ENCODE assay signal across 18 mouse cellular contexts in the genomic region with DNA sequence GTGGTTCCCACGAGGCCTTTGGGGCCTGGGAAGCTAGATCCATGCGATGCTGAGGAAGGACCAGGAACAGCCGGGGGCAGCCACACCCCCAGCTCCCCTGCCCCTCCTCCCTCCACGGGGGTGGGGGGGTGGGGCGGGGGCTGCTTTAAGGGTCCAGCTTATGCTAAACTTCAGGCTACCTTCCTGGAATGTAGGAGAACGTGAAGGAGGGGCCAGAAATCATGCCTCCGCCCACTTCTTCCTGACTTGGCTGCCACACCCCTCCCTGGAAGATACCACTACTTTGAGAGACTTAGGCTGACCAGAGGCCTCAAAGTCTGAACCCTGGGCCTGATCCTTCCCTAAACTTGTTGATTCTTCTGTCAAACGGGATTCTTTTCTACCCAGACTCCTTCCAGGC. TPM values are rescaled to one million over a fixed set of nuclear protein-coding genes. Genes with fewer than 3 reads are reported as not detected.
DNase-seq lines count a peak whose midpoint lies in the region; ATAC-seq and TF ChIP-seq lines count a peak whose summit lies in the region.
"Had no signal": no experiment of that assay in that cellular context is flagged by ENCODE, and none has a peak within 500 bp of the region (broad histone marks: within the 10 kb centered on the region; RNA-seq: fewer than 3 reads in every experiment).

No protein-coding gene starts in this region.

- no peak overlapping the region for H3K9ac ChIP-seq in lung, embryonic 14.5 days
- H3K9ac ChIP-seq in intestine, embryonic 14.5 days (ENCODE audit: low read length), result no peak overlapping the region
- H3K9ac ChIP-seq in stomach, postnatal 0 days (ENCODE audit: low read length), result no peak overlapping the region
- H3K9ac ChIP-seq: limb, embryonic 12.5 days; lung, embryonic 15.5 days; midbrain, embryonic 13.5 days had no signal

- 25% methylated on average over 8 of the region's 8 CpGs for WGBS in lung, embryonic 14.5 days
- WGBS in intestine, embryonic 14.5 days, result 19% methylated on average over 8 of the region's 8 CpGs
- WGBS in stomach, postnatal 0 days, result 23% methylated on average over 8 of the region's 8 CpGs

- H3K27me3 ChIP-seq in lung, embryonic 14.5 days (ENCODE audit: insufficient read depth, low read length), result no peaks in the 10 kb centered on the region
- no peaks in the 10 kb centered on the region for H3K27me3 ChIP-seq in intestine, embryonic 14.5 days (replicated peaks; ENCODE audit: control insufficient read depth, insufficient read depth, low read length)
- no peaks in the 10 kb centered on the region for H3K27me3 ChIP-seq in stomach, postnatal 0 days (ENCODE audit: control insufficient read depth, insufficient read depth, low read length)
- H3K27me3 ChIP-seq: lung, embryonic 15.5 days; midbrain, embryonic 13.5 days had no signal

- H3K36me3 ChIP-seq in lung, embryonic 14.5 days (ENCODE audit: insufficient read depth), result peaks cover 16% of the 10 kb centered on the region; the same call in 1 of the 2 replicates
- peaks cover 6% of the 10 kb centered on the region; the same call in 1 of the 2 replicates for H3K36me3 ChIP-seq in intestine, embryonic 14.5 days (ENCODE audit: control insufficient read depth, insufficient read depth, low read length)
- no peaks in the 10 kb centered on the region for H3K36me3 ChIP-seq in stomach, postnatal 0 days (ENCODE audit: control insufficient read depth, insufficient read depth, low read length)
- H3K36me3 ChIP-seq: limb, embryonic 12.5 days; lung, embryonic 15.5 days; midbrain, embryonic 13.5 days had no signal

- H3K4me2 ChIP-seq in lung, embryonic 14.5 days, result no peak overlapping the region
- H3K4me2 ChIP-seq in intestine, embryonic 14.5 days (ENCODE audit: low read length), result no peak overlapping the region
- no peak overlapping the region for H3K4me2 ChIP-seq in stomach, postnatal 0 days (replicated peaks; ENCODE audit: low read depth)
- H3K4me2 ChIP-seq: limb, embryonic 12.5 days; lung, embryonic 15.5 days; midbrain, embryonic 13.5 days had no signal

- TF ChIP-seq EP300 in stomach, postnatal 0 days (optimal IDR thresholded peaks at IDR 0.05), result no peak

- H3K27ac ChIP-seq in lung, embryonic 14.5 days (ENCODE audit: low read depth), result no peak overlapping the region
- H3K27ac ChIP-seq in intestine, embryonic 14.5 days (ENCODE audit: low read depth), result peak overlapping the region; percentile 75
- H3K27ac ChIP-seq in stomach, postnatal 0 days (replicated peaks), result no peak overlapping the region
- H3K27ac ChIP-seq: hindbrain, postnatal 0 days; limb, embryonic 12.5 days; lung, embryonic 15.5 days; midbrain, embryonic 13.5 days had no signal

- intact Hi-C loops in left cerebral cortex, postnatal 10 days (cut with DNase I), result no loop called here
- intact Hi-C loops in left cerebral cortex, postnatal 14 days (cut with DNase I), result no loop called here

- TF ChIP-seq CTCF in lung, embryonic 14.5 days (IDR thresholded peaks at IDR 0.05; ENCODE audit: low read depth), result no peak
- no peak for TF ChIP-seq CTCF in stomach, postnatal 0 days (IDR thresholded peaks at IDR 0.05; ENCODE audit: low read depth)

- H3K4me1 ChIP-seq in lung, embryonic 14.5 days (ENCODE audit: insufficient read depth), result peaks cover 12% of the 10 kb centered on the region
- peaks cover 38% of the 10 kb centered on the region for H3K4me1 ChIP-seq in intestine, embryonic 14.5 days (replicated peaks; ENCODE audit: control insufficient read depth, insufficient read depth, low read length)
- H3K4me1 ChIP-seq in stomach, postnatal 0 days (replicated peaks; ENCODE audit: control insufficient read depth, insufficient read depth), result no peaks in the 10 kb centered on the region

- H3K9me3 ChIP-seq in lung, embryonic 14.5 days (ENCODE audit: low read depth, low read length), result no peaks in the 10 kb centered on the region
- no peaks in the 10 kb centered on the region for H3K9me3 ChIP-seq in intestine, embryonic 14.5 days (ENCODE audit: control insufficient read depth, low read length)
- H3K9me3 ChIP-seq in stomach, postnatal 0 days (ENCODE audit: control insufficient read depth, low read length), result no peaks in the 10 kb centered on the region
- H3K9me3 ChIP-seq: limb, embryonic 12.5 days; lung, embryonic 15.5 days; midbrain, embryonic 13.5 days had no signal

- no peak for ATAC-seq in lung, embryonic 14.5 days (ENCODE audit: insufficient read depth)
- ATAC-seq in intestine, embryonic 14.5 days (replicated peaks; ENCODE audit: low FRiP score, low TSS enrichment, low read depth), result peak; percentile 20
- no peak for ATAC-seq in stomach, postnatal 0 days (ENCODE audit: low FRiP score, low TSS enrichment)
- ATAC-seq: forebrain, embryonic 16.5 days; hindbrain, postnatal 0 days; midbrain, embryonic 13.5 days had no signal

- peak; percentile 34 for DNase-seq in embryo, embryonic 9.5 days (ENCODE audit: extremely low spot score)
- no peak for DNase-seq in embryo, embryonic 10.5 days (ENCODE audit: low spot score)
- peak; percentile 41 for DNase-seq in lung, embryonic 14.5 days
- no peak for DNase-seq in lung, postnatal 4 days
- no peak for DNase-seq in intestine, embryonic 14.5 days (ENCODE audit: low spot score)
- DNase-seq in stomach, postnatal 0 days (ENCODE audit: low spot score), result peak; percentile 75
- no peak for DNase-seq in left cerebral cortex, postnatal 10 days (ENCODE audit: extremely low spot score in 1 of 2, low spot score in 2 of 2)
- DNase-seq in left cerebral cortex, postnatal 14 days (ENCODE audit: low spot score in 2 of 2), result no peak
- DNase-seq: cerebellum, adult 18-20 months; gastrocnemius, postnatal 25 days; kidney, postnatal 10 days; right cerebral cortex, postnatal 25 days; thymus, postnatal 36 days had no signal

- H3K4me3 ChIP-seq in lung, embryonic 14.5 days (ENCODE audit: low read depth, low read length), result no peak overlapping the region
- no peak overlapping the region for H3K4me3 ChIP-seq in intestine, embryonic 14.5 days (ENCODE audit: low read depth, low read length)
- H3K4me3 ChIP-seq in stomach, postnatal 0 days (ENCODE audit: low read depth, low read length), result no peak overlapping the region
- H3K4me3 ChIP-seq: limb, embryonic 12.5 days; lung, embryonic 15.5 days; midbrain, embryonic 13.5 days had no signal

RNA-seq across cellular contexts. Expression of a gene that starts 17.9 kb away (rescaled TPM):
- 14.1 TPM in 2 replicates for polyA plus RNA-seq in lung, embryonic 14.5 days (2014; fragmentation: Nextera tagmentation; extraction: Ambion mirVana)
- polyA plus RNA-seq in intestine, embryonic 14.5 days (2014; fragmentation: Nextera tagmentation; extraction: Ambion mirVana), result 26.0 and 26.3 TPM in 2 replicates
- 9.6 and 10.7 TPM in 2 replicates for polyA plus RNA-seq in stomach, postnatal 0 days (2015; fragmentation: Nextera tagmentation; extraction: Ambion mirVana)
- total RNA-seq in left cerebral cortex, postnatal 10 days (2021), result 1 to 10 TPM; 5.9 to 6.6 TPM
- 10 to 100 TPM in 1 of 2 experiments, 1 to 10 TPM in 1; 9.9 to 16.0 TPM for total RNA-seq in left cerebral cortex, postnatal 14 days (2021)
- total RNA-seq: gastrocnemius, postnatal 25 days had no signal

RNA-seq across cellular contexts. Expression of a gene that starts 18.7 kb away (rescaled TPM):
- polyA plus RNA-seq in lung, embryonic 14.5 days (2014; fragmentation: Nextera tagmentation; extraction: Ambion mirVana), result 113 and 114 TPM in 2 replicates
- polyA plus RNA-seq in intestine, embryonic 14.5 days (2014; fragmentation: Nextera tagmentation; extraction: Ambion mirVana), result 93.8 and 95.6 TPM in 2 replicates
- polyA plus RNA-seq in stomach, postnatal 0 days (2015; fragmentation: Nextera tagmentation; extraction: Ambion mirVana), result 27.8 and 29.2 TPM in 2 replicates
- total RNA-seq in left cerebral cortex, postnatal 10 days (2021), result 10 to 100 TPM in 1 of 2 experiments, 1 to 10 TPM in 1; 10.0 to 10.8 TPM
- total RNA-seq in left cerebral cortex, postnatal 14 days (2021), result 1 to 10 TPM; 7.3 to 9.2 TPM

RNA-seq across cellular contexts. Expression of a gene that starts 18.8 kb away (rescaled TPM):
- 449 and 486 TPM in 2 replicates for polyA plus RNA-seq in lung, embryonic 14.5 days (2014; fragmentation: Nextera tagmentation; extraction: Ambion mirVana)
- polyA plus RNA-seq in intestine, embryonic 14.5 days (2014; fragmentation: Nextera tagmentation; extraction: Ambion mirVana), result 462 and 499 TPM in 2 replicates
- 330 and 370 TPM in 2 replicates for polyA plus RNA-seq in stomach, postnatal 0 days (2015; fragmentation: Nextera tagmentation; extraction: Ambion mirVana)
- total RNA-seq in left cerebral cortex, postnatal 10 days (2021), result 10 to 100 TPM; 90.5 TPM
- total RNA-seq in left cerebral cortex, postnatal 14 days (2021), result 10 to 100 TPM; 84.1 to 88.2 TPM

RNA-seq across cellular contexts. Expression of a gene that starts 40.0 kb away (rescaled TPM):
- polyA plus RNA-seq in lung, embryonic 14.5 days (2014; fragmentation: Nextera tagmentation; extraction: Ambion mirVana), result 112 and 117 TPM in 2 replicates
- polyA plus RNA-seq in intestine, embryonic 14.5 days (2014; fragmentation: Nextera tagmentation; extraction: Ambion mirVana), result 134 and 142 TPM in 2 replicates
- polyA plus RNA-seq in stomach, postnatal 0 days (2015; fragmentation: Nextera tagmentation; extraction: Ambion mirVana), result 36.3 TPM in 2 replicates
- total RNA-seq in left cerebral cortex, postnatal 10 days (2021), result 100 to 1,000 TPM; 157 to 167 TPM
- total RNA-seq in left cerebral cortex, postnatal 14 days (2021), result 100 to 1,000 TPM; 155 to 165 TPM

Comparison
In these comparisons a context has a peak if more than half of its experiments do, and no peak if none do; other contexts are left out.
1. DNase-seq: peak in embryo, embryonic 9.5 days (single experiment), lung, embryonic 14.5 days (single experiment) and stomach, postnatal 0 days (single experiment); none in embryo, embryonic 10.5 days (single experiment), lung, postnatal 4 days (0 of 2), intestine, embryonic 14.5 days (single experiment), left cerebral cortex, postnatal 10 days (0 of 2) and left cerebral cortex, postnatal 14 days (0 of 2).